Mouse (Mus musculus): ENCODE results near the gene Wipf3.

DNA sequence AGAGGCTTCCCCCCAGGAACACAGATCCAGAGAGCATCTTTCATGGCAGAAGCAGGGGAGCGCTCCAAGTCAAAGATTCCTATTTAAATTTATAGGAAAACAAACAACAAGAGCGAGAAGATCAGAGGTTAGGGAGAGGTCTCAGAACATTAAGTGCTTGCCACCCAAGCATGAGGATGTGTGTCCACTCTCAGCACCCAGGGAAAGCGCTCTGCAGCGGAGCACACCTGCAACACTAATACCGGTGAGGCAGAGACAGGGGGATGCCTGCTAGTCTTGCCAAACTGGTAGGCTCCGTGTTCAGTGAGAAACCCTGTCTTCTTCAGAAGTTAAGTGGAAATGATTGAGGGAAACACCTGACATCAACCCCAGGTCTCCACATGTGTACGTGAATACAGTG, 110.0 kb downstream of the Wipf3 start:
- TF ChIP-seq CTCF (IDR thresholded peaks at IDR 0.05; ENCODE audit: extremely low read depth, insufficient read length, insufficient replicate concordance, low read depth, low read length) (no peak), POLR2A (IDR thresholded peaks at IDR 0.05; ENCODE audit: low read depth, low read length) (no peak)

All from small intestine, adult 2 months (tissue).